Mouse (Mus musculus): ENCODE measurements around the gene Pfn1. TPM values are rescaled to one million over a fixed set of nuclear protein-coding genes. Genes with fewer than 3 reads are reported as not detected.

Pfn1 gene
- polyA plus RNA-seq, 1 experiment from 2014 or later: 1,872 TPM

DNA sequence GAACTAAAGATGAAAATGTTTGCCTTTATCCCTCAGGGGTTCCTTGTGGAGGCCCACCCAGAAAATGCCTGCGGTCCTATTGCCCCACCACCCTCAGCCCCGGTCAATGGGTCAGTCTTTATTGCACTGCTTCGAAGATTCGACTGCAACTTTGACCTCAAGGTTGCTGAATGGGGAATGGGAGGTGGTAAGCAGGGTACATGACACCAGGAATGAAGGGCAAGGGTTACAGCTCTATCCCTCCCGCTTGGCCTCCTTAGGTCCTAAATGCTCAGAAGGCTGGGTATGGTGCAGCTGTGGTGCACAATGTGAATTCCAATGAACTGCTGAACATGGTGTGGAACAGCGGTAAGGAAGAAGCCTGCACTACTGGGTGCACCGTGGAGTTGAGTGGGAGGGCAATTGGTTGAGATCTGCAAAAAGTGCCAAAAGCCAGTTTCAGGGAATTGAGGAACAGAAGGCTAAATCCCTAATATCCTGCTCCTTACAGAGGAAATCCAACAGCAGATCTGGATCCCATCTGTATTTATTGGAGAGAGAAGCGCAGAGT lies 5.2 kb downstream of the Pfn1 start:
- H3K36me3 ChIP-seq: peaks cover 63% of the 10 kb centered on the region
- H3K4me3 ChIP-seq: peak overlapping the region; percentile 86
- no peak overlapping the region for H3K27ac ChIP-seq
- H3K4me1 ChIP-seq (replicated peaks): peaks cover 71% of the 10 kb centered on the region
- no peaks in the 10 kb centered on the region for H3K9me3 ChIP-seq
- DNase-seq (ENCODE audit: low spot score): no peak
- no peaks in the 10 kb centered on the region for H3K27me3 ChIP-seq (ENCODE audit: insufficient read depth, poor library complexity, severe bottlenecking)
- 89% methylated on average over 8 of the region's 8 CpGs for WGBS

DNA sequence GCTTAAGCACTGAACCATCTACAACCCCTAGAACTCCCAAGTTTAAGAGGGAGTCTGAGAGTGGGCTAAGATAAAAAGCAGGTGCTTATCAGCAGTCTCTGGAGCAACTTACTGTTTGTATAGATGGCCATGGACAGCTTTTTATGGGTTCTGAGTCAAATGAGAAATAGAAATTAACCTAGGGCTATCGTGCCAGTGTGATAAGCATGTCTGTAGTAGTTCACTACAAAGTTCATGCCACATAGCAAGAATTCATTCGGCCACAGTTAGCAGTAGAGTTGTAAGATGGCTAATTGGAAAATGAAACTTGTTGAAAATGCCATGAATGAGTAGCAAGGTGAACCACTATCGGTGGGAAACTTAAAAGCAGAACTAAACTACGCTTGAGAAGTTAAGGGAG lies 5.9 kb downstream of the Pfn1 start:
- no peak for DNase-seq (ENCODE audit: low spot score)
- H3K27me3 ChIP-seq (ENCODE audit: insufficient read depth, poor library complexity, severe bottlenecking): no peaks in the 10 kb centered on the region
- WGBS: 89% methylated on average over 4 of the region's 4 CpGs
- H3K27ac ChIP-seq: no peak overlapping the region
- H3K4me1 ChIP-seq (replicated peaks): peaks cover 71% of the 10 kb centered on the region
- peaks cover 70% of the 10 kb centered on the region for H3K36me3 ChIP-seq
- peak overlapping the region; percentile 86 for H3K4me3 ChIP-seq
- H3K9me3 ChIP-seq: no peaks in the 10 kb centered on the region

DNA sequence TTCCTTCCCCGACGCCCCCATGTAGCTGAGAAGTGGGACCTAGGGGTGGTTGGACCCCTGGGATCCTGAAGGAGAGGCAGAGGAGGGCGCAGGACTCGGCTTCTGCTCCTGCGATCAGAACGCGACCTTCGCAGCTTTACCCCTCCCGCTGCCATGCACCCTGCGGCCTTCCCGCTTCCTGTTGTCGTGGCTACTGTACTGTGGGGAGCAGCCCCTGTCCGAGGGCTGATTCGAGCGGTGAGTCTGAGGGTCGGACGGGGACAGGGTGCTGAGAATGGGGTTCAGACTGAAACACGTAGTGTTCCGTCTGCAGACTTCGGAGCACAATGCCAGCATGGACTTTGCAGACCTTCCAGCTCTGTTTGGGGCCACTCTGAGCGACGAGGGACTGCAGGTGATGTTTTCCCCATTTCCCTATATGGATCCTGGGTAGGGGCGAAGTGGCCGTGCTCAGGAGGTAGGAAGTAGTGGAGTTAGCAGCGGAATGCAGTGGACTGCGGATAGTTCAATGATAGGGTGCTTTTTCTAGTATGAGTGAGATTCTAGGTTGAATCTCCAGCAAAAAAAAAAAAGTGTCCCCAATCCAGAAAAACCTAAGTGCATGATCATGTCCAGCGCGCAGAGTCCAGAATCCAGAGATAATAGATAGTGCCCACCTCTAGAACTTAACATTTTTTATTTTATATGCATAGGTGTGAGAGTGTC lies 6.6 kb downstream of the Pfn1 start:
- peaks cover 75% of the 10 kb centered on the region for H3K36me3 ChIP-seq

DNA sequence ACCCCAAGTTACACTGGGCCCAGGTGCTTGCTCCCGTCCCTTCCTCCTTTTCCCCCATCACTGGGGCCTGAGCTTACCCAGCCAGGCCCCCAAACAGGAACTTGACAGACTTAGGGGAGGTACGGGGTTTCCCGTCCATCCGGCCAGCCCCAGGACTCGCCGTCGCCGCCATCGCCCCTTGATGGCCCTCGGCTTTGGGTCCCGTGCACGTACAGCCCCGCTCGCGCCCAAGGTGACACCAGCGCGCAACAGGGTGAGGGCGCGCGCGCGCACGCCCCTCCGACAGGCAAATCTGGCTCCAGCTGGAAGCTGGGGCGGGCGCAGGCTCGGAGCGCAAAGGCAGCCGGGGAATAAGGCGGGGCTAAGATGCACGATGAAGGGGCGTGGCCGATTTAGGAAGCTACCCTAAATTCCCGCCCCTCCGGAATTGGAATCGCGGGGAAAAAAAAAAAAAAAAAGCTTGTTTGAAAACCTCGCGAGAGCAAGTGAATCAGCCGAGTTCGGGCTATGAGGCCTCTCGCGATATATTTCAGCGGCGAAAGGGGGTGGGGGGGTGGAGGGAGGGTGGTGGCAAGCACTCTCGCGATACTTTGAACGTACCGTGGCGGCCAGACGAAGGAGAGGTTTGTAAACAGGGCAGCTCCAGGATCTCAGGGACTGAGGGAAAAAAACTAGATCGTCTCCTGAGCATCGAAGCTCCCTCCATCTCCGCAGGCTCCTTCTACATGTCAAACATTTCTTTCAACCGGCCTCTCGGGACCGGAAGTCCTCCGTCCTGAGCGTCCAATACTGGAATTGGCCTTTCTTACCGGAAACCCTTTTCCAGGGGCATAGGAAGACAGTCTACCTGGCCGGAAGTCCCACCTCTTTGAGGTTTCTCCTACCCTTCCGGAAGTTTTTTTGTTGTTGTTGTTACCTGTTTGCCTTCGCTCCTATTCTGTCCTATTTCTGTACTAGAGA lies 7.5 kb downstream of the Pfn1 start, which contains the start of the genes Rnf167 and Slc25a11:
TSS of gene Rnf167 (plus strand) at position 545 of the 960 bp plus-strand sequence.
TSS of gene Slc25a11 (minus strand) at position 789 of the 960 bp plus-strand sequence.
- Histone ChIP-seq H3K36me3 (peaks cover 69% of the 10 kb centered on the region), H3K9me3 (no peaks in the 10 kb centered on the region), H3K27ac (peak within 1 kb of the TSS; percentile 92), H3K27me3 (ENCODE audit: insufficient read depth, poor library complexity, severe bottlenecking) (no peaks in the 10 kb centered on the region), H3K4me1 (replicated peaks) (peaks cover 59% of the 10 kb centered on the region), H3K4me3 (peak within 1 kb of the TSS; percentile 86)
- under 1% methylated on average over 63 of the region's 63 CpGs for WGBS
- peak; percentile 97 for DNase-seq (ENCODE audit: low spot score)

More for the DNA sequence above, 6.6 kb downstream of the Pfn1 start:
- DNase-seq (ENCODE audit: low spot score): no peak
- peak overlapping the region; percentile 92 for H3K27ac ChIP-seq
- peaks cover 68% of the 10 kb centered on the region for H3K4me1 ChIP-seq (replicated peaks)
- no peaks in the 10 kb centered on the region for H3K9me3 ChIP-seq
- peak overlapping the region; percentile 86 for H3K4me3 ChIP-seq
- WGBS: 5% methylated on average over 28 of the region's 28 CpGs
- H3K27me3 ChIP-seq (ENCODE audit: insufficient read depth, poor library complexity, severe bottlenecking): no peaks in the 10 kb centered on the region

DNA sequence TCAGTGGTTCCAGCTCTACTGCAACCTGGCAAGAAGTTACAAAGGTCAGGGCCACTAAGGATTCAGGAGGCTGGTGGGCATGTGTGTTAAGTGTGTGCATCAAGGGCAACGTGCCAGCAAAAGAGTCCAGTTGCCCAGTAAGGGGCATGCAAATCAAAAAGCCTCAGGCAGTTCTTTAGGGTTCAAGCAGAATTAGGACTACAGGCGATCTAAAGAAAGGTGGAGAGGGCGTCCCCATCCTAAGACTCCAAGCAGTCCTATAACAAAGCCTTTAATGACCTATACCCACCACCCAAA lies 8.2 kb downstream of the Pfn1 start:
- Histone ChIP-seq H3K27ac (peak overlapping the region; percentile 92), H3K9me3 (no peaks in the 10 kb centered on the region), H3K4me3 (peak overlapping the region; percentile 86), H3K27me3 (ENCODE audit: insufficient read depth, poor library complexity, severe bottlenecking) (no peaks in the 10 kb centered on the region), H3K4me1 (replicated peaks) (peaks cover 52% of the 10 kb centered on the region), H3K36me3 (peaks cover 62% of the 10 kb centered on the region)
- DNase-seq (ENCODE audit: low spot score): no peak
- 22% methylated on average over 3 of the region's 3 CpGs for WGBS

DNA sequence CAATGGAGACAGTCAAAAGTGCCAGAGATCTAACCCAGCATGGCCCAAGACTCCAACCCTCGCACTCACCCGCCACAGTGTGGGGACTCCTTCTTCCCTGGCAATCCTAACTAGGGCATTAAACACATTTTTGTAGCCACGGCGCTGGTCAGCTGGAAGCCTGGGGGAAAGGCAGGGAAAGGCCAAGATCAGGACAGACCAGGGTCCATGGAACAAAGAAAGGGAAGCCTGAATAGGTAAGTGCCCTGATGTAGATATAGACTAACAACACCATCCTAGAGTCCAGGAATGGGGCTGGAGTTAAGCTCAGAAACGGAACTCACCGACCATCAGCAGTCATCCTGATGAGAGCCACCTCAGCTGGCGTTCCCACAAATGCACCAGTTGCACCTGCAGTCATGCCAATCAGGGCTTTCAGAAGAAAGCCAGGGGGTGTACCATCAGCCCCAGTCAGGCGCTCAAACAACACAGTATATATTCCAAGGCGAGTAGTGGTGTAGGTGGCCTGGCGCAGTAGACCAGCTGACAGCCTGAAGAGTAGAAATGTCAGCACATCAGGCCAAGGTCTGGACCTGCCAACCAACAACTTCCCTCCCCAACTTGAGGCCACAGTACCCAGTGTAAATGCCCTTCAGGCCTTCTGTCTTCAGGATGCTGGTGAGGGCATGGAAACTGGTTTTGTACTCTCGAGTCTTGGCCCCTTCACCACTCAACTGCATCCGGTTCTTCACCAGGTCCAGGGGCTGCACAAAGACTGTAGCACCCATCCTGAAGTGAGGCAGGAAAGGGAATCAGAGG lies 8.8 kb downstream of the Pfn1 start:
- Histone ChIP-seq H3K36me3 (peaks cover 56% of the 10 kb centered on the region), H3K4me3 (peak overlapping the region; percentile 86), H3K4me1 (replicated peaks) (peaks cover 46% of the 10 kb centered on the region), H3K27me3 (ENCODE audit: insufficient read depth, poor library complexity, severe bottlenecking) (no peaks in the 10 kb centered on the region), H3K9me3 (no peaks in the 10 kb centered on the region), H3K27ac (peak overlapping the region; percentile 92)
- no peak for DNase-seq (ENCODE audit: low spot score)
- 91% methylated on average over 12 of the region's 12 CpGs for WGBS

DNA sequence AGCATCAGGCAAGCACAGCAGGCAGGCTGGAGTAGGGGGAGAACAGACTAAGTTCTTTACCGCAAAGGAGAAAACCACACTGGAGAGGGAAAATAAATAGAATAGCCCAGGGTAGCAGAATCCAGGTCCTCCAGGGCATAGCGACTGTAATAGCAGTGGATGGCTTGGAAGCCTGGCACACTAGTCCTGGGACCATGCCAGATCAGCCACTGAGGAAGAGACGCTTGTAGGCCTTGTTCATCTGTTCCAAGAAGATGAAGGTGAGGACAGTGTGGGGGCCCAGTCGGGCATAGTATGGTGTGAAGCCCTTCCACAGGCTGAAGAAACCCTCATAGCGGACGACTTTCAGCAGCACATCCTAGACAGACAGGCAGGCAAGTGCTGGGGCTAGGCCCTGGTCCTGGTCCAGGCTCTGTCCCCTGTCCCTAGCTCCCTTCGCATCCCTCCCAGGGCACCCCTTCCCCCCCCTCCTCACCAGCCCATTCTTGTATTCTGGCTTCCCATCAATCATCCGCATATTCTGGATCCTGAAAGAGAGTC lies 9.8 kb downstream of the Pfn1 start:
- WGBS: 96% methylated on average over 8 of the region's 8 CpGs
- H3K27ac ChIP-seq: no peak overlapping the region
- peaks cover 40% of the 10 kb centered on the region for H3K4me1 ChIP-seq (replicated peaks)
- DNase-seq (ENCODE audit: low spot score): no peak
- H3K4me3 ChIP-seq: no peak overlapping the region
- no peaks in the 10 kb centered on the region for H3K27me3 ChIP-seq (ENCODE audit: insufficient read depth, poor library complexity, severe bottlenecking)
- no peaks in the 10 kb centered on the region for H3K9me3 ChIP-seq
- H3K36me3 ChIP-seq: peaks cover 46% of the 10 kb centered on the region

DNA sequence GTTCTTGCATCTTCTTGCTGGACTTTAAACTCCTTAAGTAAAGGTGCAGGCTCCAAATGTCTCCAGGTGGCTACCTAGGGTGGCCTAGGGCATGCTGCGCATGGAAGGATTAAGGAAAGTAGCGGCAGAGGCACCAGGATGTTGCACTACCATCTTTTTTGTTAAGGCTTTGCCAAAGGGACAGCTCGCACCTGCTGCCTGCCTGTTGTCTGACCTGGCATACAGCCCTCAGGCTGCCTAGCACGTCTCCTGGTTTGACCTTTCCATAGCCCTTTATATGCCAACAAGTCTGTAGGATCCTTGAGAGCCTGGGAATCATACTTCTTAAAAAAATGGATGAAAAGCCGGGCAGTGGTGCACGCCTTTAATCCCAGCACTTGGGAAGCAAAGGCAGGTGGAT lies 11.4 kb downstream of the Pfn1 start:
- Histone ChIP-seq H3K4me1 (replicated peaks) (peaks cover 24% of the 10 kb centered on the region), H3K36me3 (peaks cover 33% of the 10 kb centered on the region), H3K9me3 (no peaks in the 10 kb centered on the region), H3K4me3 (no peak overlapping the region), H3K27ac (no peak overlapping the region), H3K27me3 (ENCODE audit: insufficient read depth, poor library complexity, severe bottlenecking) (no peaks in the 10 kb centered on the region)
- no peak for DNase-seq (ENCODE audit: low spot score)
- 90% methylated on average over 6 of the region's 6 CpGs for WGBS

DNA sequence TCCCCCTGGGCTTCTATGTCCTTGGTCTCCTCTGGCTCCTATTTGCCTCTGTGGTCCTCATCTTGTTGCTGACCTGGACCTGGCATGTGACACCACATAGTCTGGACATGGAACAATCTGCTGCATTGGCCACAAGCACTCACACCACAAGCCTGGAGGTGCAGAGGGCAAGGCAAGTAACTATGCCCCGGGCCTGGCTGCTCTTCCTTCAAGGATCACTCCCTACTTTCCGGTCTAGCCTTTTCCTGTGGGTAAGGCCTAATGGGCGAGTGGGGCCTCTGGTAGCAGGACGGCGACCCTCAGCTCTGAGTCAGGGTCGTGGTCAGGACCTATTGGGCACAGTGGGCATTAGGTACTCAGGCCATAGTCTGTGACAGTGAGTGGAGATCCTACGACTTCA lies 13.2 kb downstream of the Pfn1 start:
- Histone ChIP-seq H3K27ac (no peak overlapping the region), H3K36me3 (peaks cover 33% of the 10 kb centered on the region), H3K27me3 (ENCODE audit: insufficient read depth, poor library complexity, severe bottlenecking) (no peaks in the 10 kb centered on the region), H3K9me3 (no peaks in the 10 kb centered on the region), H3K4me1 (replicated peaks) (peaks cover 16% of the 10 kb centered on the region), H3K4me3 (no peak overlapping the region)
- no peak for DNase-seq (ENCODE audit: low spot score)
- 85% methylated on average over 7 of the region's 7 CpGs for WGBS

DNA sequence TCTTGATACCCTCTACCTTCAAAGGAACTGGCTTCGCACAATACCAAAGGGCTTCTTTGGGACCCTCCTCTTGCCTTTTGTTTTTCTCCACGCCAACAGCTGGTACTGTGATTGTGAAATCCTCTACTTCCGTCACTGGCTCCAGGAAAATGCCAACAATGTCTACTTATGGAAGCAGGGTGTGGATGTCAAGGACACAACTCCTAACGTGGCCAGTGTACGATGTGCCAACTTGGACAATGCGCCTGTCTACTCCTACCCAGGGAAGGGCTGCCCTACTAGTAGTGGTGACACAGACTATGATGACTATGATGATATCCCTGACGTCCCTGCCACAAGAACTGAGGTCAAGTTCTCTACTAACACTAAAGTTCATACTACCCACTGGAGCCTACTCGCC lies 14.5 kb downstream of the Pfn1 start:
- no peak overlapping the region for H3K27ac ChIP-seq
- WGBS: 87% methylated on average over 8 of the region's 8 CpGs
- peaks cover 3% of the 10 kb centered on the region; the same call in 1 of the 2 replicates for H3K4me1 ChIP-seq (replicated peaks)
- no peak overlapping the region for H3K4me3 ChIP-seq
- DNase-seq (ENCODE audit: low spot score): no peak
- no peaks in the 10 kb centered on the region for H3K27me3 ChIP-seq (ENCODE audit: insufficient read depth, poor library complexity, severe bottlenecking)
- H3K36me3 ChIP-seq: peaks cover 25% of the 10 kb centered on the region
- no peaks in the 10 kb centered on the region for H3K9me3 ChIP-seq

DNA sequence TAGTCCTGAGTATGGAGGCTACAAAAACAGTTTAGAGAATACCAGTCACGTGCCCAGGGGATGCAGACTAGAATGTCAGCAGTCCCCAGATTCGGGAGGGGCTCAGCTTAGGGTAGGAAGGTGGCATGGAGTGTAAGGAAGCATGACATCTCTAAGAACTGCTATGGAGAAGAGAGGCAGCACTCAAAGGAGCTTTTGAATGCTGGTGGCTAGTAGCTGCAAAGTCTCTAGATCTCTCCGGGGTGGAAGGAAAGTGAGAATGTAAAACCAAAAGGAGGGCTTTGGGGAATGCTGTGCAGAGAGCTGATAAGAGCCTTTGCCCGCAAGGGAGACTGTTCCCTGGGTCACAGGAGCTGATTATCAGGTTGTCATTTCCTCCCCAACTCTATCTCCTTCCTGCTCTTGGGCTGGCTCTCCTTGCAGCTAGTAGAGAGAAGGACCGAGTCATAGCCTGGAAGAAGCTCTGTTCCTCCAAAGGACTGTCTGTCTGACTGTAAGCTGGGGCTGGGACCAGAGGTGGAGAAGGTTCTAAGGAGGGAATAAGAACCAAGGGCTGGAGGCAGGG lies 15.6 kb downstream of the Pfn1 start, which contains the start of gene Gp1ba:
TSS of gene Gp1ba (plus strand) at position 409 of the 565 bp plus-strand sequence.
- no peaks in the 10 kb centered on the region for H3K4me1 ChIP-seq (replicated peaks)
- DNase-seq (ENCODE audit: low spot score): no peak
- 41% methylated on average over 5 of the region's 5 CpGs for WGBS
- H3K36me3 ChIP-seq: peaks cover 13% of the 10 kb centered on the region
- H3K27me3 ChIP-seq (ENCODE audit: insufficient read depth, poor library complexity, severe bottlenecking): no peaks in the 10 kb centered on the region
- no peak within 1 kb of the TSS for H3K4me3 ChIP-seq
- H3K9me3 ChIP-seq: no peaks in the 10 kb centered on the region
- H3K27ac ChIP-seq: no peak within 1 kb of the TSS

DNA sequence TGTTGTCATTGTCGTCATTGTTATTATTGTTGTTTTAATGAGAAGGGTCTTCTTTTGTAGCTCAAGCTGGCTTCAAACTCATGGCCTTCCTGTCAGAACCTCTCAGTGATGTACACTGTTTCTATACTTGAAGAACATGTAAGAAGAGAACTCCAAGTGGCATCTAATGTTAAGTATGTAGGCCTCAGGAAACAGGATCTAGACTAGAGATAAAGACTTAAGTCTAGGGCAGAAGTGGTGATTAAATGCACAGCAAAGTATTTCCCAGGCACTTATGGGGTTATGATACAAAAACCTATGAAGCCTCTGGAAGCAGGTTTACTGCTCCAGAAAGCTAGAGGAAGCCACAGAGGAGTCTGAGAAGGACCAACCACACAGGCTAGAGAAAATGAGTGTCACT lies 16.2 kb downstream of the Pfn1 start:
- Histone ChIP-seq H3K36me3 (peaks cover 8% of the 10 kb centered on the region), H3K4me3 (no peak overlapping the region), H3K27ac (no peak overlapping the region), H3K4me1 (replicated peaks) (no peaks in the 10 kb centered on the region), H3K9me3 (no peaks in the 10 kb centered on the region), H3K27me3 (ENCODE audit: insufficient read depth, poor library complexity, severe bottlenecking) (no peaks in the 10 kb centered on the region)
- 88% methylated on average over 1 of the region's 1 CpGs for WGBS
- DNase-seq (ENCODE audit: low spot score): no peak
